Mouse (Mus musculus): ENCODE data around the gene 1700012B09Rik. TPM values are rescaled to one million over a fixed set of nuclear protein-coding genes. Genes with fewer than 3 reads are reported as not detected.

The 1700012B09Rik gene
- total and polyA plus RNA-seq, 3 experiments, result not detected

- TF ChIP-seq ZMIZ1 (IDR thresholded peaks at IDR 0.05; ENCODE audit: low read depth, low read length), result no peak
- TF ChIP-seq ZKSCAN1 (IDR thresholded peaks at IDR 0.05; ENCODE audit: low read depth, low read length), result no peak
Measured at GRCm38 (mm10) chr9:14740151-14740924, 30.5 kb downstream of the 1700012B09Rik start, which contains the start of gene Piwil4 (continued).

GRCm38 (mm10) chr9:14739498-14740150 is 31.2 kb downstream of the 1700012B09Rik start:
- 0 out of 4 replicates have a peak, but pooled peaks cover 0 to 2% of the 10 kb centered on the region in 2 experiments for H3K27me3 ChIP-seq (ENCODE audit: control insufficient read depth in 1 of 2, insufficient read depth in 2 of 2, low read length in 2 of 2)
- H3K36me3 ChIP-seq (ENCODE audit: control insufficient read depth in 1 of 2, insufficient read depth in 2 of 2, low read length in 2 of 2), result peaks cover 0 to 21% of the 10 kb centered on the region in 2 experiments; a peak in 3 of 4 replicates
- peaks cover 13% of the 10 kb centered on the region for H3K79me2 ChIP-seq (ENCODE audit: control insufficient read depth, insufficient read depth, low read length, poor library complexity)
- H3K4me3 ChIP-seq (ENCODE audit: control insufficient read depth in 1 of 2, insufficient read depth in 1 of 2, low read depth in 2 of 2, low read length in 2 of 2), result peak overlapping the region; percentile 72 to 79
- peak; percentile 83 for DNase-seq (ENCODE audit: low read depth, low spot score)
- peak overlapping the region; percentile 78 for H3K9ac ChIP-seq (ENCODE audit: control insufficient read depth, low read depth, low read length, poor library complexity, severe bottlenecking)
- H3K9me3 ChIP-seq (replicated peaks; ENCODE audit: insufficient read depth, low read length), result no peaks in the 10 kb centered on the region
- H3K27ac ChIP-seq (ENCODE audit: control insufficient read depth, low read depth, low read length), result peak overlapping the region; percentile 86
- H3K4me1 ChIP-seq (ENCODE audit: control insufficient read depth in 1 of 2, insufficient read depth in 2 of 2, low read length in 2 of 2), result peaks cover 6 to 15% of the 10 kb centered on the region in 2 experiments; a peak in 3 of 4 replicates
- TF ChIP-seq GATA1 (IDR thresholded peaks at IDR 0.05; ENCODE audit: low read depth, low read length) (peak; percentile 98), E2F4 (IDR thresholded peaks at IDR 0.05; ENCODE audit: borderline replicate concordance, low read depth, low read length) (no peak), JUND (IDR thresholded peaks at IDR 0.05; ENCODE audit: low read depth, low read length) (no peak), ZKSCAN1 (IDR thresholded peaks at IDR 0.05; ENCODE audit: low read depth, low read length) (no peak), MXI1 (IDR thresholded peaks at IDR 0.05; ENCODE audit: low read depth, low read length) (no peak; the same call in 1 of the 2 replicates), GABPA (IDR thresholded peaks at IDR 0.05; ENCODE audit: low read depth, low read length) (peak; percentile 98), EP300 (IDR thresholded peaks at IDR 0.05; ENCODE audit: low read depth in 1 of 2, low read length in 2 of 2) (peak; percentile 86 to 95), POLR2A (IDR thresholded peaks at IDR 0.05; ENCODE audit: control insufficient read depth in 1 of 2, insufficient read depth in 1 of 2, low read depth in 1 of 2, low read length in 2 of 2, poor library complexity in 1 of 2) (peak in 1 of 2 experiments; percentile 48; a peak in 1 of 4 replicates), ZC3H11A (IDR thresholded peaks at IDR 0.05; ENCODE audit: low read depth, low read length) (no peak), NRF1 (IDR thresholded peaks at IDR 0.05; ENCODE audit: insufficient read depth, low read depth, low read length, poor library complexity, severe bottlenecking) (no peak), HCFC1 (IDR thresholded peaks at IDR 0.05; ENCODE audit: low read depth, low read length) (no peak), UBTF (IDR thresholded peaks at IDR 0.05; ENCODE audit: borderline replicate concordance, insufficient read depth, low read depth, low read length) (no peak), ZNF384 (IDR thresholded peaks at IDR 0.05; ENCODE audit: low read depth, low read length) (peak; percentile 94), TAL1 (IDR thresholded peaks at IDR 0.05; ENCODE audit: low read length) (no peak), MAFK (IDR thresholded peaks at IDR 0.05; ENCODE audit: borderline replicate concordance, low read depth, low read length) (peak; percentile 88), TCF12 (IDR thresholded peaks at IDR 0.05; ENCODE audit: low read depth, low read length) (peak; percentile 63; the same call in 1 of the 2 replicates), MYC (IDR thresholded peaks at IDR 0.05; ENCODE audit: low read depth, low read length) (no peak), ETS1 (IDR thresholded peaks at IDR 0.05; ENCODE audit: low read depth, low read length) (peak; percentile 89), USF2 (IDR thresholded peaks at IDR 0.05; ENCODE audit: borderline replicate concordance in 1 of 2, insufficient read depth in 1 of 2, low read depth in 1 of 2, low read length in 2 of 2) (no peak), TBP (IDR thresholded peaks at IDR 0.05; ENCODE audit: low read depth, low read length) (no peak), NELFE (IDR thresholded peaks at IDR 0.05; ENCODE audit: low read depth, low read length) (no peak), POLR2AphosphoS5 (IDR thresholded peaks at IDR 0.05; ENCODE audit: borderline replicate concordance, low read depth, low read length) (no peak), MAX (IDR thresholded peaks at IDR 0.05; ENCODE audit: low read length) (no peak), MAZ (IDR thresholded peaks at IDR 0.05; ENCODE audit: low read depth, low read length) (no peak), BHLHE40 (IDR thresholded peaks at IDR 0.05; ENCODE audit: borderline replicate concordance, low read depth, low read length) (no peak), POLR2AphosphoS2 (IDR thresholded peaks at IDR 0.05; ENCODE audit: low read length) (no peak; the same call in 1 of the 2 replicates), SMC3 (IDR thresholded peaks at IDR 0.05; ENCODE audit: low read depth, low read length) (no peak), ELF1 (IDR thresholded peaks at IDR 0.05; ENCODE audit: low read depth, low read length) (no peak), SIN3A (IDR thresholded peaks at IDR 0.05; ENCODE audit: low read length) (peak; percentile 23; the same call in 1 of the 2 replicates), CHD1 (IDR thresholded peaks at IDR 0.05; ENCODE audit: low read depth, low read length) (peak; percentile 57; the same call in 1 of the 2 replicates), KAT2A (conservative IDR thresholded peaks at IDR 0.05; ENCODE audit: low read depth, low read length) (no peak)

Measured in MEL (cell line).